Mouse (Mus musculus) erythroblast, embryonic 14.5 days (primary cell): ENCODE results near the gene Myh9. TPM values are rescaled to one million over a fixed set of nuclear protein-coding genes. Genes with fewer than 3 reads are reported as not detected.
A peak's percentile ranks its signal among the peaks of the same experiment; 100 is the strongest.

ENCODE experiments used
- H3K27me3 ChIP-seq: 2 replicates; pipeline ENCODE4 v1.6.1; 2012; ENCODE audit warnings: inconsistent platforms; ENCODE audit not compliant: control insufficient read depth
- H3K36me3 ChIP-seq: 2 replicates; pipeline ENCODE4 v1.6.1; 2012; ENCODE audit warnings: mild to moderate bottlenecking, inconsistent platforms; ENCODE audit not compliant: control insufficient read depth
- H3K4me1 ChIP-seq: 2 replicates; pipeline ENCODE4 v1.6.1; 2012; ENCODE audit warnings: inconsistent platforms; ENCODE audit not compliant: control insufficient read depth
- H3K4me3 ChIP-seq: replicated peaks from 2 replicates; pipeline ENCODE3; 2012; ENCODE audit warnings: moderate library complexity, mild to moderate bottlenecking, inconsistent platforms
- H3K9me3 ChIP-seq: 2 replicates; pipeline ENCODE4 v1.6.1; 2012; ENCODE audit warnings: low read length, inconsistent platforms, mixed read lengths; ENCODE audit not compliant: control insufficient read depth
- GATA1 ChIP-seq: IDR thresholded peaks from 2 replicates; pipeline ENCODE4 v1.6.1; 2012; ENCODE audit warnings: low read length, inconsistent platforms, mixed read lengths
- TAL1 ChIP-seq: IDR thresholded peaks from 3 replicates; pipeline ENCODE4 v1.6.1; 2012; ENCODE audit warnings: low read length, inconsistent platforms, mixed read lengths
- polyA plus RNA-seq: library from polyadenylated mRNA; stranded (reverse); fragments of >175 nt; gene quantifications from 2 replicates; pipeline ENCODE4 v1.2.3, GENCODE M21; 2012

Gene Myh9
- 10.4 and 10.9 TPM in 2 replicates for polyA plus RNA-seq

DNA sequence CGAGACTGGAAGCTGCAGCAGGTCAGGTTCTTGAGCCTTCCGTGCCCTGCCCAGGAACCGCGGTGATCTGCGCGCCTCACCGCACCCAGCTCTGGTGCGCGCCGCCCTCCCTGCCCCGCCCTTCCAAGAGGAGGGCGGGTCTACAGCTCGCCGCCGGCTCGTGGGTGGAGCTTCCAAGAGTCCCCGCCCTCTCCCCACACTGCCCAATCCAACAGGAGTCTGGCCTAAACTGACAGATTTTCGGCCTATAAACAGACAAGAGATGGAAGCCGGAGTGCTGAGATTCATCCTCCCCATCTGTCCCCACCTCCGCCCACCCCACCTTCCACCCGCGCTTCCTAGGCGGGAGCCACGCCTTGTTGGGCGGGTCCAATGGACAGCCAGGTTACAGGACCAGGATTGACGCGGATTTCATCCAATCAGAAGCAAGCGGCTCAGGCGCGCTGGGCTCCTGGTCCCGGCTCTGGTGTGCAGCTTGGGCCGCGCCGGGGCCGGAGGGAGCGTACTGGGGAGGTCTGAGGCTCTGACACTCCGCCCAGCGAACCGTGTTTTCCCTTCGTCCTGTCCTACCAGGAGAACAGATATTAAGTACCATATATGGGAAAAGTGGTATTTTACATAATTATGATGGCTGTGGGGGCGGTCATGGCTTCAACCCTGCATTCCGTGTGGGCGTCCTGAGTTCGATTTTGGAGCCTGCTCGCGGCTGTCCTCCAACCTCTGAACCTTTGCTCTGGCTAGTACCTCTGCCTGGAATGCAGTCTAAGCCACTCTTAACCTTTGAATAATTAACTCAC is at the start of gene Myh9:
Gene Myh9, minus strand, starts transcription at position 129 of the 797 bp plus-strand sequence.
- Histone ChIP-seq H3K9me3 (no peaks in the 10 kb centered on the region), H3K36me3 (peaks cover 18% of the 10 kb centered on the region), H3K27me3 (no peaks in the 10 kb centered on the region; the same call in 1 of the 2 replicates), H3K4me3 (peak within 1 kb of the TSS; percentile 74), H3K4me1 (peaks cover 62% of the 10 kb centered on the region)
- TF ChIP-seq GATA1 (no peak), TAL1 (no peak)

GRCm38 (mm10) chr15:77891766-77892165 is 49.8 kb upstream of the Myh9 start:
- Histone ChIP-seq H3K36me3 (no peaks in the 10 kb centered on the region), H3K4me3 (no peak overlapping the region), H3K27me3 (peaks cover 18% of the 10 kb centered on the region), H3K9me3 (no peaks in the 10 kb centered on the region), H3K4me1 (0 out of 2 replicates have a peak, but pooled peaks cover 2% of the 10 kb centered on the region)
- no peak for TF ChIP-seq TAL1
- TF ChIP-seq GATA1: no peak

DNA sequence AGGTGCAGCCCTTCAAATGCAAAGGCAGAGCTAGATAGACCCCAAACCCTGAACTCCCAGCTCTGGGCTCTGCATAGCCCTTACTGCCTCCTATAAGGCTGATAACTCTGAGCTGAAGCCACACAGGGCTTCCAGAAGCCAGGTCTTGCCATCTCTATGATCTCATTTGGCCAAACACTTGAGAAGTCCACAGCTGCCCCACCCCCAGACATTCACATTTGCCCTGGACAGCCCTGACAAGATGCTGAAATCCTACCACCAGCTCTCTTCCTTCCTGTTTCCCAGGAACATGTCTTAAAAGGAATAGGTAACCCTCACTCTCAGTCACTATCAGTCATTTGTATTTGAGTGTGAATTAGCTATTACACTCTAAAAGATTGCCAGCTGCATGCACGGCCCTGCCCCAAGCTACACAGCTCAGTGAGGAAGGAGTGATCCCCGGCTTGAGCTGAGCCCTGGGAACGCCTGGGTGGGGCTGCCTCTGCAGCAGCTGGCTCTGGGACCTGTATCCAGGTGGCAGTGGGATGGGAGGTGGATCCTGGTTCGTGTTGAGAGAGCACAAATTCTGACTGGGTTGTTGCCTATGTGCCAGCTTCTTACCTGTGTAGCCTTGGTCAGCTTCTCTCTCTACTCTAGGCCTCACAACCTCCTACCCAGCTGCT is 47.9 kb upstream of the Myh9 start:
- H3K36me3 ChIP-seq: no peaks in the 10 kb centered on the region
- peaks cover 6% of the 10 kb centered on the region for H3K4me1 ChIP-seq
- peaks cover 18% of the 10 kb centered on the region for H3K27me3 ChIP-seq
- H3K9me3 ChIP-seq: no peaks in the 10 kb centered on the region
- TF ChIP-seq TAL1: no peak
- TF ChIP-seq GATA1: no peak
- H3K4me3 ChIP-seq: no peak overlapping the region

GRCm38 (mm10) chr15:77888286-77888685 is 46.3 kb upstream of the Myh9 start:
- peaks cover 2% of the 10 kb centered on the region; the same call in 1 of the 2 replicates for H3K27me3 ChIP-seq
- no peak overlapping the region for H3K4me3 ChIP-seq
- TF ChIP-seq TAL1 (no peak), GATA1 (no peak)

GRCm38 (mm10) chr15:77887093-77887488 is 45.1 kb upstream of the Myh9 start:
- Histone ChIP-seq H3K4me3 (no peak overlapping the region), H3K36me3 (no peaks in the 10 kb centered on the region), H3K4me1 (peaks cover 15% of the 10 kb centered on the region), H3K9me3 (no peaks in the 10 kb centered on the region), H3K27me3 (no peaks in the 10 kb centered on the region)
- no peak for TF ChIP-seq TAL1
- no peak for TF ChIP-seq GATA1

More at GRCm38 (mm10) chr15:77888286-77888685, 46.3 kb upstream of the Myh9 start:
- no peaks in the 10 kb centered on the region for H3K36me3 ChIP-seq
- no peaks in the 10 kb centered on the region for H3K9me3 ChIP-seq
- H3K4me1 ChIP-seq: peaks cover 6% of the 10 kb centered on the region

GRCm38 (mm10) chr15:77886369-77887092 is 44.6 kb upstream of the Myh9 start:
- Histone ChIP-seq H3K4me3 (no peak overlapping the region), H3K4me1 (peaks cover 21% of the 10 kb centered on the region), H3K9me3 (no peaks in the 10 kb centered on the region), H3K36me3 (no peaks in the 10 kb centered on the region), H3K27me3 (no peaks in the 10 kb centered on the region)
- TF ChIP-seq TAL1: no peak
- no peak for TF ChIP-seq GATA1

DNA sequence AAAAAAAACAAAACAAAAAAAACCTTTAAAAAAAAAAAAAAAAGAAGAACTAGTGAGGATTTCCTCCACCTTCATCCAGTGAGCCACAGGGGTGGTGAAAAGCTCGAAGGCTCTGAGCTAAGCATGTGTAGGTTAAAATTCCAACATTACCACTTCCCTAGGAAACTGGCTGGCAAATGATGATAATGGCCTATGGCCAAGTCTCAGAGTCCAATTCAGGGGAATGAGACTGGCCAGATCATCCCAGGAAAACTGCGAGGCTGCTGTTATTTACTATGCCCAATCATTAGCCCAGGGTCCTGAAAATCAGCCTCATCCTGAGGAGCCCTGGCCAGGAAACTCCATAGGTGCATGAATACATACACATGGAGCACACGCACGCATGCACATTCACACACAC is 44.0 kb upstream of the Myh9 start:
- Histone ChIP-seq H3K36me3 (no peaks in the 10 kb centered on the region), H3K4me3 (no peak overlapping the region), H3K27me3 (no peaks in the 10 kb centered on the region), H3K4me1 (peaks cover 26% of the 10 kb centered on the region), H3K9me3 (no peaks in the 10 kb centered on the region)
- TF ChIP-seq GATA1 (no peak), TAL1 (no peak)

GRCm38 (mm10) chr15:77885159-77885558 is 43.2 kb upstream of the Myh9 start:
- H3K36me3 ChIP-seq: no peaks in the 10 kb centered on the region
- TF ChIP-seq TAL1: no peak
- TF ChIP-seq GATA1: no peak
- no peak overlapping the region for H3K4me3 ChIP-seq
- H3K4me1 ChIP-seq: peaks cover 26% of the 10 kb centered on the region
- no peaks in the 10 kb centered on the region for H3K9me3 ChIP-seq
- H3K27me3 ChIP-seq: no peaks in the 10 kb centered on the region

DNA sequence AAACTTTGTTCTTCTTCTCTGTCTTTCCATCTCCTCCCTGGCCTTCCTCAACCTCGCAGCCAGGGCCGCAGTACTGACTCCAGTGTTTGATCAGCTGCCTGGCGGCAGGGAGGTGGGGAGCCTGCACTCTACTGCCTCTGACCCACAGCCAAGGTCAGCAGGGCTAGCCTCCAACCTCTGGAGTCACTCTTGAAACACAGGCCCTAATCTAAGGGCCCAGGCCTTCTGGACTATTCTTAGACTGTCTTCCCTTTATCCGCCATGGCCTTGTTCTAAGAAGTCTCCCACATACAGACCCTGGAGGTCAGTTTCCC is 41.7 kb upstream of the Myh9 start:
- no peaks in the 10 kb centered on the region for H3K36me3 ChIP-seq
- no peaks in the 10 kb centered on the region for H3K9me3 ChIP-seq
- TF ChIP-seq GATA1 (no peak), TAL1 (no peak)
- peaks cover 26% of the 10 kb centered on the region for H3K4me1 ChIP-seq
- H3K27me3 ChIP-seq: no peaks in the 10 kb centered on the region
- H3K4me3 ChIP-seq: no peak overlapping the region
